Mouse (Mus musculus): ENCODE results near the gene Tgfb3. TPM values are rescaled to one million over a fixed set of nuclear protein-coding genes. Genes with fewer than 3 reads are reported as not detected.
A peak's percentile ranks its signal among the peaks of the same experiment; 100 is the strongest.

Tgfb3 gene
- total and polyA plus RNA-seq, 2 experiments, result 0.46 to 0.84 TPM

GRCm38 (mm10) chr12:86107645-86108044 is 28.8 kb upstream of the Tgfb3 start:
- Histone ChIP-seq H3K27ac (replicated peaks; ENCODE audit: insufficient read depth, low read depth, low read length) (no peak overlapping the region), H3K4me1 (ENCODE audit: control insufficient read depth, insufficient read depth, low read length) (no peaks in the 10 kb centered on the region; the same call in 1 of the 2 replicates), H3K9ac (ENCODE audit: low read depth, low read length) (no peak overlapping the region), H3K27me3 (ENCODE audit: control insufficient read depth, insufficient read depth, low read length) (no peaks in the 10 kb centered on the region), H3K79me2 (ENCODE audit: control insufficient read depth, insufficient read depth, low read length) (no peaks in the 10 kb centered on the region), H3K4me3 (ENCODE audit: insufficient read depth, low read depth, low read length) (no peak overlapping the region), H3K36me3 (ENCODE audit: control insufficient read depth, insufficient read depth, low read length) (no peaks in the 10 kb centered on the region)
- TF ChIP-seq POLR2A (IDR thresholded peaks at IDR 0.05; ENCODE audit: extremely low read depth, insufficient read depth, low read length), result no peak
- no peak for TF ChIP-seq CTCF (IDR thresholded peaks at IDR 0.05; ENCODE audit: low read depth, low read length)
- 86% methylated on average over 7 of the region's 7 CpGs for whole genome bisulfite sequencing
- DNase-seq (ENCODE audit: extremely low read depth, low read depth, low spot score), result no peak

- Histone ChIP-seq H3K9ac (ENCODE audit: low read depth, low read length) (no peak overlapping the region), H3K27me3 (ENCODE audit: control insufficient read depth, insufficient read depth, low read length) (no peaks in the 10 kb centered on the region), H3K36me3 (ENCODE audit: control insufficient read depth, insufficient read depth, low read length) (no peaks in the 10 kb centered on the region), H3K27ac (replicated peaks; ENCODE audit: insufficient read depth, low read depth, low read length) (no peak overlapping the region), H3K4me1 (ENCODE audit: control insufficient read depth, insufficient read depth, low read length) (no peaks in the 10 kb centered on the region; the same call in 1 of the 2 replicates), H3K4me3 (ENCODE audit: insufficient read depth, low read depth, low read length) (no peak overlapping the region), H3K79me2 (ENCODE audit: control insufficient read depth, insufficient read depth, low read length) (no peaks in the 10 kb centered on the region)
- WGBS, result 97% methylated on average over 9 of the region's 9 CpGs
- DNase-seq (ENCODE audit: extremely low read depth, low read depth, low spot score), result no peak
- no peak for TF ChIP-seq POLR2A (IDR thresholded peaks at IDR 0.05; ENCODE audit: extremely low read depth, insufficient read depth, low read length)
- no peak for TF ChIP-seq CTCF (IDR thresholded peaks at IDR 0.05; ENCODE audit: low read depth, low read length)
Measured at GRCm38 (mm10) chr12:86106086-86106485, 27.2 kb upstream of the Tgfb3 start.

- WGBS, result 85% methylated on average over 8 of the region's 10 CpGs
- no peak for DNase-seq (ENCODE audit: extremely low read depth, low read depth, low spot score)
Measured at GRCm38 (mm10) chr12:86105546-86105945, 26.7 kb upstream of the Tgfb3 start.

GRCm38 (mm10) chr12:86104297-86104696 is 25.5 kb upstream of the Tgfb3 start:
- DNase-seq (ENCODE audit: extremely low read depth, low read depth, low spot score), result no peak
- H3K9ac ChIP-seq (ENCODE audit: low read depth, low read length), result no peak overlapping the region
- WGBS, result 85% methylated on average over 11 of the region's 11 CpGs
- TF ChIP-seq POLR2A (IDR thresholded peaks at IDR 0.05; ENCODE audit: extremely low read depth, insufficient read depth, low read length) (no peak), CTCF (IDR thresholded peaks at IDR 0.05; ENCODE audit: low read depth, low read length) (no peak)
- no peak overlapping the region for H3K4me3 ChIP-seq (ENCODE audit: insufficient read depth, low read depth, low read length)
- no peak overlapping the region for H3K27ac ChIP-seq (replicated peaks; ENCODE audit: insufficient read depth, low read depth, low read length)
- no peaks in the 10 kb centered on the region; the same call in 1 of the 2 replicates for H3K4me1 ChIP-seq (ENCODE audit: control insufficient read depth, insufficient read depth, low read length)
- H3K27me3 ChIP-seq (ENCODE audit: control insufficient read depth, insufficient read depth, low read length), result no peaks in the 10 kb centered on the region
- H3K79me2 ChIP-seq (ENCODE audit: control insufficient read depth, insufficient read depth, low read length), result no peaks in the 10 kb centered on the region
- no peaks in the 10 kb centered on the region for H3K36me3 ChIP-seq (ENCODE audit: control insufficient read depth, insufficient read depth, low read length)

More at GRCm38 (mm10) chr12:86105546-86105945, 26.7 kb upstream of the Tgfb3 start:
- no peaks in the 10 kb centered on the region for H3K27me3 ChIP-seq (ENCODE audit: control insufficient read depth, insufficient read depth, low read length)
- H3K4me1 ChIP-seq (ENCODE audit: control insufficient read depth, insufficient read depth, low read length), result no peaks in the 10 kb centered on the region; the same call in 1 of the 2 replicates
- no peaks in the 10 kb centered on the region for H3K36me3 ChIP-seq (ENCODE audit: control insufficient read depth, insufficient read depth, low read length)
- no peak overlapping the region for H3K4me3 ChIP-seq (ENCODE audit: insufficient read depth, low read depth, low read length)
- no peaks in the 10 kb centered on the region for H3K79me2 ChIP-seq (ENCODE audit: control insufficient read depth, insufficient read depth, low read length)
- H3K27ac ChIP-seq (replicated peaks; ENCODE audit: insufficient read depth, low read depth, low read length), result no peak overlapping the region
- H3K9ac ChIP-seq (ENCODE audit: low read depth, low read length), result no peak overlapping the region
- TF ChIP-seq POLR2A (IDR thresholded peaks at IDR 0.05; ENCODE audit: extremely low read depth, insufficient read depth, low read length) (no peak), CTCF (IDR thresholded peaks at IDR 0.05; ENCODE audit: low read depth, low read length) (no peak)

- H3K27ac ChIP-seq (replicated peaks; ENCODE audit: insufficient read depth, low read depth, low read length), result no peak overlapping the region
- 18% methylated on average over 8 of the region's 8 CpGs for WGBS
Measured at GRCm38 (mm10) chr12:86103852-86104251, 25.0 kb upstream of the Tgfb3 start.

GRCm38 (mm10) chr12:86103391-86103790 is 24.6 kb upstream of the Tgfb3 start:
- no peak for TF ChIP-seq POLR2A (IDR thresholded peaks at IDR 0.05; ENCODE audit: extremely low read depth, insufficient read depth, low read length)
- Histone ChIP-seq H3K4me3 (ENCODE audit: insufficient read depth, low read depth, low read length) (no peak overlapping the region), H3K79me2 (ENCODE audit: control insufficient read depth, insufficient read depth, low read length) (no peaks in the 10 kb centered on the region), H3K9ac (ENCODE audit: low read depth, low read length) (no peak overlapping the region), H3K27ac (replicated peaks; ENCODE audit: insufficient read depth, low read depth, low read length) (no peak overlapping the region), H3K4me1 (ENCODE audit: control insufficient read depth, insufficient read depth, low read length) (no peaks in the 10 kb centered on the region; the same call in 1 of the 2 replicates), H3K27me3 (ENCODE audit: control insufficient read depth, insufficient read depth, low read length) (no peaks in the 10 kb centered on the region), H3K36me3 (ENCODE audit: control insufficient read depth, insufficient read depth, low read length) (no peaks in the 10 kb centered on the region)
- WGBS, result 72% methylated on average over 11 of the region's 11 CpGs
- DNase-seq (ENCODE audit: extremely low read depth, low read depth, low spot score), result no peak

More at GRCm38 (mm10) chr12:86103852-86104251, 25.0 kb upstream of the Tgfb3 start:
- no peaks in the 10 kb centered on the region for H3K79me2 ChIP-seq (ENCODE audit: control insufficient read depth, insufficient read depth, low read length)
- H3K4me3 ChIP-seq (ENCODE audit: insufficient read depth, low read depth, low read length), result no peak overlapping the region
- DNase-seq (ENCODE audit: extremely low read depth, low read depth, low spot score), result peak; percentile 26
- H3K4me1 ChIP-seq (ENCODE audit: control insufficient read depth, insufficient read depth, low read length), result no peaks in the 10 kb centered on the region; the same call in 1 of the 2 replicates
- H3K27me3 ChIP-seq (ENCODE audit: control insufficient read depth, insufficient read depth, low read length), result no peaks in the 10 kb centered on the region
- H3K9ac ChIP-seq (ENCODE audit: low read depth, low read length), result no peak overlapping the region
- H3K36me3 ChIP-seq (ENCODE audit: control insufficient read depth, insufficient read depth, low read length), result no peaks in the 10 kb centered on the region
- no peak for TF ChIP-seq CTCF (IDR thresholded peaks at IDR 0.05; ENCODE audit: low read depth, low read length)
- no peak for TF ChIP-seq POLR2A (IDR thresholded peaks at IDR 0.05; ENCODE audit: extremely low read depth, insufficient read depth, low read length)
